Mouse (Mus musculus) kidney, adult 2 months (tissue): ENCODE measurements around the gene Slc47a2. TPM values are rescaled to one million over a fixed set of nuclear protein-coding genes. Genes with fewer than 3 reads are reported as not detected.

Experiments
- DNase-seq: peaks from one replicate; pipeline ENCODE4 v3.0.0; 2021
- H3K27ac ChIP-seq: fragments of 200-500 bp; 2 replicates; pipeline ENCODE4 v1.5.1; 2012; ENCODE audit warnings: low read depth, low read length, control low read depth, inconsistent platforms; ENCODE audit not compliant: insufficient read depth
- H3K27me3 ChIP-seq: fragments of 200-500 bp; replicated peaks from 2 replicates; pipeline ENCODE4 v1.6.1; 2012; ENCODE audit warnings: mild to moderate bottlenecking, moderate library complexity, low read length, inconsistent platforms; ENCODE audit not compliant: control insufficient read depth, insufficient read depth
- H3K36me3 ChIP-seq: fragments of 200-500 bp; 2 replicates; pipeline ENCODE4 v1.6.1; 2012; ENCODE audit warnings: mild to moderate bottlenecking, moderate library complexity, low read length, inconsistent platforms; ENCODE audit not compliant: control insufficient read depth, insufficient read depth
- H3K4me1 ChIP-seq: fragments of 200-500 bp; 2 replicates; pipeline ENCODE4 v1.6.1; 2011; ENCODE audit warnings: low read length; ENCODE audit not compliant: control insufficient read depth, insufficient read depth
- H3K4me3 ChIP-seq: fragments of 200-500 bp; 2 replicates; pipeline ENCODE4 v1.5.1; 2011; ENCODE audit warnings: mild to moderate bottlenecking, low read depth, low read length, control low read depth; ENCODE audit not compliant: insufficient read depth
- CTCF ChIP-seq: fragments of 200-500 bp; conservative IDR thresholded peaks from 2 replicates; pipeline ENCODE4 v1.5.1; 2011; ENCODE audit warnings: low read depth, mild to moderate bottlenecking, control low read depth, low read length, moderate library complexity, mixed read lengths; ENCODE audit not compliant: insufficient read depth, insufficient read length
- POLR2A ChIP-seq: fragments of 200-500 bp; IDR thresholded peaks from one replicate; pipeline ENCODE4 v1.6.1; 2011; ENCODE audit warnings: low read depth, low read length, control low read depth
- WGBS: fragments of 180-500 bp; shearing (Covaris S2); methylation state at CpG from one replicate; pipeline ENCODE4 v1.1.7; 2018; 5-methylcytosine and 5-hydroxymethylcytosine counted together
- polyA plus RNA-seq: library from polyadenylated mRNA; depleted of rRNA; stranded (reverse); fragments of >200 nt; gene quantifications from 2 replicates; pipeline ENCODE4 v1.2.3, GENCODE M21; 2012; rRNA removed

Slc47a2 gene
- polyA plus RNA-seq, 1 experiment = 1.5 TPM

GRCm38 (mm10) chr11:61259106-61259505 is 83.6 kb downstream of the Slc47a2 start:
- Histone ChIP-seq H3K27me3 (no peaks in the 10 kb centered on the region), H3K27ac (no peak overlapping the region), H3K36me3 (peaks cover 4% of the 10 kb centered on the region), H3K4me1 (no peaks in the 10 kb centered on the region), H3K4me3 (no peak overlapping the region)
- no peak for TF ChIP-seq CTCF
- no peak for TF ChIP-seq POLR2A
- 92% methylated on average over 6 of the region's 6 CpGs for WGBS
- no peak for DNase-seq

GRCm38 (mm10) chr11:61252807-61253206 is 89.9 kb downstream of the Slc47a2 start:
- TF ChIP-seq POLR2A (no peak), CTCF (no peak)
- H3K27me3 ChIP-seq = no peaks in the 10 kb centered on the region
- 96% methylated on average over 12 of the region's 12 CpGs for WGBS
- H3K4me3 ChIP-seq = no peak overlapping the region
- DNase-seq = no peak
- H3K27ac ChIP-seq = no peak overlapping the region
- no peaks in the 10 kb centered on the region for H3K4me1 ChIP-seq
- peaks cover 8% of the 10 kb centered on the region for H3K36me3 ChIP-seq

GRCm38 (mm10) chr11:61251741-61252140 is 90.9 kb downstream of the Slc47a2 start:
- Histone ChIP-seq H3K36me3 (peaks cover 11% of the 10 kb centered on the region), H3K27ac (no peak overlapping the region)
- DNase-seq = no peak

More at GRCm38 (mm10) chr11:61251741-61252140, 90.9 kb downstream of the Slc47a2 start:
- 82% methylated on average over 10 of the region's 10 CpGs for WGBS
- Histone ChIP-seq H3K4me1 (no peaks in the 10 kb centered on the region), H3K4me3 (no peak overlapping the region), H3K27me3 (no peaks in the 10 kb centered on the region)
- no peak for TF ChIP-seq CTCF
- no peak for TF ChIP-seq POLR2A

Other genes starting within 250 kb of the Slc47a2 start
- 1.5 and 7.4 TPM in 2 replicates for gene Tnfrsf13b, start 216.1 kb downstream of the Slc47a2 start, polyA plus RNA-seq
- gene Usp22, start 167.8 kb downstream of the Slc47a2 start, polyA plus RNA-seq = 29.2 and 31.1 TPM in 2 replicates
- 1.1 and 1.3 TPM in 2 replicates for gene Aldh3a1, start 135.3 kb downstream of the Slc47a2 start, polyA plus RNA-seq
- 106 and 112 TPM in 2 replicates for gene Aldh3a2, start 75.4 kb downstream of the Slc47a2 start, polyA plus RNA-seq
- gene Slc47a1, start 35.5 kb upstream of the Slc47a2 start, polyA plus RNA-seq = 395 and 444 TPM in 2 replicates
- 0.08 and 0.10 TPM in 2 replicates for gene Rnf112, start 111.3 kb upstream of the Slc47a2 start, polyA plus RNA-seq
- 12.0 and 21.3 TPM in 2 replicates for gene Mfap4, start 142.6 kb upstream of the Slc47a2 start, polyA plus RNA-seq
- 13.8 and 15.4 TPM in 2 replicates for gene Mapk7, start 151.5 kb upstream of the Slc47a2 start, polyA plus RNA-seq
- 42.7 and 43.3 TPM in 2 replicates for gene B9d1, start 162.3 kb upstream of the Slc47a2 start, polyA plus RNA-seq
- 23.1 and 25.7 TPM in 2 replicates for gene Epn2, start 236.8 kb upstream of the Slc47a2 start, polyA plus RNA-seq